Mouse (Mus musculus) kidney, postnatal 25 days (tissue): Measurements from ENCODE around the gene Gm8212.
"Not testable (repeated sequence)": the region's sequence is repeated elsewhere in the genome, so short reads cannot be mapped to it uniquely, and the experiment has no call there.

Experiments used
- DNase-seq, 2 experiments: peaks; one replicate each; pipeline ENCODE4 v3.0.0; 2021; ENCODE audit warnings: mixed read lengths in 2 of 2

The Gm8212 gene

GRCm38 (mm10) chr14:44197361-44197760 is at the start of gene Gm8212:
Gene Gm8212, plus strand, starts transcription at chr14:44197661.
- not testable (repeated sequence) for DNase-seq

DNA sequence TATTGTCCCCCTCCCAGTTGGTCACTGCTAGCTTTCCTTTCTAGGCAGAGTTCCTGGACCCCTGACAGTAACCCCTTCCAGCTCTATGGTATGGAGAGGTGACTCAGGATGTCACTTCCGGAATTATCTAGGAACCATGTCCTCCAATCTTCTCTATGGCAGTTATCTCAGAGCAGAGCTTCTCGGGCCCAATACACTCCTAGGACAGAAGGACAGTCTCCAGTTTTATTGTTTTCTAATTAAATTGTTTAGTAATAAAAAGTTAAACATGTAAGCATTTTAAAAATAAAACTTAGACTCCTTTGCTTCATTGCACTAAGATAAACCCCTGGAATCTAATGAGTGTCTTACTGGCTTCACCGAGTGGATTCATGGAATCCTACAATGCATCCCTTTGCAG is 15.7 kb downstream of the Gm8212 start, which contains the start of gene 4930503E14Rik:
Gene 4930503E14Rik, minus strand, starts transcription at position 101 of the 400 bp plus-strand sequence.
- not testable (repeated sequence) for DNase-seq

DNA sequence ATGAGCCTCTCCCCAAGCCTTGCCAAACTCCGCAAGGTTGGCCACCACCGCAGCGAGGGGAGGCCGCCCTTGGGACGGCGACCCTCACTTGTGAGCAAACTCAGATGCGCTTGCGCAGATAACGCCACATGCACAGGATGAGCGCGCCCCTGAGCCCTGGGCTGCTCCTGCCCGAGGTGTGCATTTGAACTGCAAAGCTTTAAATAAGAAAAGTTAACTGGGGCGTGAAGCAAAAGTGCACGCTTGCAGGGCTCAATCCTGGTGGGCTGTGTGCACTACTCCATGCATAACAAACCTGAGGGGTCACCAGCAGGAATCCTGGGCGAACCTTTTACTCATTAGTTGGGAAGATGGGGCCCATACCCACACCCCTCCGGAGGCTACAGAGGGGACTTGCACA is 50.6 kb downstream of the Gm8212 start:
- DNase-seq: no peak
